Mouse (Mus musculus) intestine, embryonic 16.5 days (tissue): ENCODE measurements at regions not wholly inside any gene's neighbourhood (a gene's known extent, or its start where the extent isn't known, plus 50 kb on each side); places are given as distances from the start of the nearest gene placed in this dataset.

Experiments used
- ATAC-seq: fragments of 200-750 bp; cut with Nextera tagmentation; 2 replicates; pipeline ENCODE4 v1.8.0; 2017; ENCODE audit warnings: moderate TSS enrichment, moderate library complexity
- H3K27ac ChIP-seq: fragments of 300-500 bp; sonication (generic); 2 replicates; pipeline ENCODE4 v1.5.1; 2014; ENCODE audit warnings: mild to moderate bottlenecking, low read length
- H3K27me3 ChIP-seq: fragments of 300-500 bp; sonication (generic); replicated peaks from 2 replicates; pipeline ENCODE4 v1.6.1; 2014; ENCODE audit warnings: low read length, control low read depth, mixed read lengths; ENCODE audit not compliant: control insufficient read depth, insufficient read depth
- H3K36me3 ChIP-seq: fragments of 300-500 bp; sonication (generic); 2 replicates; pipeline ENCODE4 v1.6.1; 2014; ENCODE audit warnings: low read length, control low read depth; ENCODE audit not compliant: control insufficient read depth, insufficient read depth
- H3K4me1 ChIP-seq: fragments of 300-500 bp; sonication (generic); 2 replicates; pipeline ENCODE4 v1.6.1; 2014; ENCODE audit warnings: low read length, control low read depth, mixed read lengths; ENCODE audit not compliant: control insufficient read depth, insufficient read depth
- H3K4me2 ChIP-seq: fragments of 300-500 bp; sonication (generic); 2 replicates; pipeline ENCODE4 v1.6.1; 2014; ENCODE audit warnings: low read depth, low read length, control low read depth
- H3K4me3 ChIP-seq: fragments of 300-500 bp; sonication (generic); 2 replicates; pipeline ENCODE4 v1.5.1; 2014; ENCODE audit warnings: mild to moderate bottlenecking, low read length
- H3K9ac ChIP-seq: fragments of 300-500 bp; sonication (generic); 2 replicates; pipeline ENCODE4 v1.6.1; 2014; ENCODE audit warnings: low read depth, low read length
- H3K9me3 ChIP-seq: fragments of 300-500 bp; sonication (generic); 2 replicates; pipeline ENCODE4 v1.6.1; 2016; ENCODE audit warnings: low read length, control low read depth; ENCODE audit not compliant: control insufficient read depth
- WGBS: fragments of 180-500 bp; shearing (Covaris S2); extraction: QIAGEN DNeasy Blood & Tissue Kit; methylation state at CpG from one replicate; pipeline ENCODE4 v1.1.7; 2014; 5-methylcytosine and 5-hydroxymethylcytosine counted together

- WGBS = 79% methylated on average over 1 of the region's 1 CpGs
- H3K9me3 ChIP-seq = no peaks in the 10 kb centered on the region
- H3K27me3 ChIP-seq = no peaks in the 10 kb centered on the region
- H3K36me3 ChIP-seq = no peaks in the 10 kb centered on the region
- no peak for ATAC-seq
- H3K4me2 ChIP-seq = no peak overlapping the region
- no peak overlapping the region for H3K27ac ChIP-seq
- H3K9ac ChIP-seq = no peak overlapping the region
- H3K4me1 ChIP-seq = no peaks in the 10 kb centered on the region
- H3K4me3 ChIP-seq = no peak overlapping the region
Observed at GRCm38 (mm10) chr13:78928347-78928746, 728.8 kb upstream of the Nr2f1 start.

GRCm38 (mm10) chr13:78920802-78921201 lies 721.2 kb upstream of the Nr2f1 start:
- no peaks in the 10 kb centered on the region for H3K9me3 ChIP-seq
- 64% methylated on average over 3 of the region's 3 CpGs for WGBS
- H3K4me3 ChIP-seq = no peak overlapping the region
- no peaks in the 10 kb centered on the region for H3K36me3 ChIP-seq
- no peak overlapping the region for H3K27ac ChIP-seq
- H3K27me3 ChIP-seq = no peaks in the 10 kb centered on the region
- no peak overlapping the region for H3K4me2 ChIP-seq
- no peak for ATAC-seq
- H3K9ac ChIP-seq = no peak overlapping the region
- H3K4me1 ChIP-seq = no peaks in the 10 kb centered on the region

- H3K27ac ChIP-seq = no peak overlapping the region
- no peaks in the 10 kb centered on the region for H3K27me3 ChIP-seq
- H3K36me3 ChIP-seq = no peaks in the 10 kb centered on the region
- H3K9me3 ChIP-seq = no peaks in the 10 kb centered on the region
- H3K4me1 ChIP-seq = no peaks in the 10 kb centered on the region
- no peak overlapping the region for H3K9ac ChIP-seq
- no peak for ATAC-seq
- WGBS = 28% methylated on average over 5 of the region's 5 CpGs
- no peak overlapping the region for H3K4me2 ChIP-seq
- no peak overlapping the region for H3K4me3 ChIP-seq
Observed at GRCm38 (mm10) chr13:78909839-78910238, 710.3 kb upstream of the Nr2f1 start.

GRCm38 (mm10) chr13:78904102-78904501 lies 704.5 kb upstream of the Nr2f1 start:
- ATAC-seq = no peak
- H3K9me3 ChIP-seq = no peaks in the 10 kb centered on the region
- H3K9ac ChIP-seq = no peak overlapping the region
- no peak overlapping the region for H3K4me2 ChIP-seq
- no peaks in the 10 kb centered on the region for H3K36me3 ChIP-seq
- H3K27ac ChIP-seq = no peak overlapping the region
- H3K4me1 ChIP-seq = no peaks in the 10 kb centered on the region
- H3K27me3 ChIP-seq = no peaks in the 10 kb centered on the region
- H3K4me3 ChIP-seq = no peak overlapping the region

GRCm38 (mm10) chr13:78900693-78901092 lies 701.1 kb upstream of the Nr2f1 start:
- ATAC-seq = no peak
- no peaks in the 10 kb centered on the region for H3K4me1 ChIP-seq
- no peak overlapping the region for H3K9ac ChIP-seq
- H3K36me3 ChIP-seq = no peaks in the 10 kb centered on the region
- no peaks in the 10 kb centered on the region for H3K27me3 ChIP-seq
- no peak overlapping the region for H3K4me3 ChIP-seq
- no peaks in the 10 kb centered on the region for H3K9me3 ChIP-seq
- H3K27ac ChIP-seq = no peak overlapping the region
- H3K4me2 ChIP-seq = no peak overlapping the region
- WGBS = 48% methylated on average over 1 of the region's 1 CpGs

- Histone ChIP-seq H3K4me3 (no peak overlapping the region), H3K9me3 (no peaks in the 10 kb centered on the region), H3K36me3 (no peaks in the 10 kb centered on the region), H3K9ac (no peak overlapping the region), H3K4me1 (no peaks in the 10 kb centered on the region), H3K27ac (no peak overlapping the region), H3K27me3 (no peaks in the 10 kb centered on the region), H3K4me2 (no peak overlapping the region)
- WGBS = 96% methylated on average over 2 of the region's 2 CpGs
- no peak for ATAC-seq
Observed at GRCm38 (mm10) chr13:78892252-78892651, 692.7 kb upstream of the Nr2f1 start.

GRCm38 (mm10) chr13:78883062-78883461 lies 683.5 kb upstream of the Nr2f1 start:
- no peaks in the 10 kb centered on the region for H3K4me1 ChIP-seq
- no peak overlapping the region for H3K9ac ChIP-seq
- ATAC-seq = peak; percentile 40; the same call in 1 of the 2 replicates
- H3K4me3 ChIP-seq = no peak overlapping the region
- no peak overlapping the region for H3K27ac ChIP-seq
- no peak overlapping the region for H3K4me2 ChIP-seq
- H3K9me3 ChIP-seq = no peaks in the 10 kb centered on the region
- no peaks in the 10 kb centered on the region for H3K27me3 ChIP-seq
- 53% methylated on average over 1 of the region's 1 CpGs for WGBS
- no peaks in the 10 kb centered on the region for H3K36me3 ChIP-seq

- 68% methylated on average over 5 of the region's 5 CpGs for WGBS
- ATAC-seq = no peak
- Histone ChIP-seq H3K4me1 (no peaks in the 10 kb centered on the region), H3K9ac (no peak overlapping the region), H3K27ac (no peak overlapping the region), H3K9me3 (no peaks in the 10 kb centered on the region), H3K4me2 (no peak overlapping the region), H3K27me3 (no peaks in the 10 kb centered on the region), H3K36me3 (no peaks in the 10 kb centered on the region), H3K4me3 (no peak overlapping the region)
Observed at GRCm38 (mm10) chr13:78872582-78872981, 673.0 kb upstream of the Nr2f1 start.

GRCm38 (mm10) chr13:78871976-78872375 lies 672.4 kb upstream of the Nr2f1 start:
- Histone ChIP-seq H3K4me1 (no peaks in the 10 kb centered on the region), H3K27ac (no peak overlapping the region), H3K9me3 (no peaks in the 10 kb centered on the region), H3K36me3 (no peaks in the 10 kb centered on the region), H3K27me3 (no peaks in the 10 kb centered on the region), H3K4me3 (no peak overlapping the region), H3K4me2 (no peak overlapping the region), H3K9ac (no peak overlapping the region)
- ATAC-seq = no peak
- 30% methylated on average over 6 of the region's 6 CpGs for WGBS

- Histone ChIP-seq H3K4me2 (no peak overlapping the region), H3K4me3 (no peak overlapping the region), H3K9ac (no peak overlapping the region), H3K27ac (no peak overlapping the region), H3K9me3 (no peaks in the 10 kb centered on the region), H3K36me3 (no peaks in the 10 kb centered on the region), H3K4me1 (no peaks in the 10 kb centered on the region), H3K27me3 (no peaks in the 10 kb centered on the region)
- ATAC-seq = peak; percentile 50; the same call in 1 of the 2 replicates
- WGBS = 29% methylated on average over 2 of the region's 2 CpGs
Observed at GRCm38 (mm10) chr13:78871254-78871653, 671.7 kb upstream of the Nr2f1 start.
